Mouse (Mus musculus) common myeloid progenitor, adult 5-6 weeks (primary cell): ENCODE data around the gene Arg2. TPM values are rescaled to one million over a fixed set of nuclear protein-coding genes. Genes with fewer than 3 reads are reported as not detected.
A peak's percentile ranks its signal among the peaks of the same experiment; 100 is the strongest.
"Not testable (repeated sequence)": the region's sequence is repeated elsewhere in the genome, so short reads cannot be mapped to it uniquely, and the experiment has no call there.

ENCODE experiments used
- ATAC-seq: replicated peaks from 2 replicates; pipeline ENCODE4 v1.8.0; 2016; ENCODE audit warnings: low read depth, mild to moderate bottlenecking, moderate TSS enrichment, inconsistent platforms; ENCODE audit not compliant: poor library complexity, severe bottlenecking
- total RNA-seq: library from RNA; stranded (forward); fragments of 200-1000, 187-1606 nt; gene quantifications from 2 replicates; pipeline ENCODE4 v1.2.3, GENCODE M21; 2017

The Arg2 gene
- total RNA-seq, 1 experiment from 2014 or later = not detected

DNA sequence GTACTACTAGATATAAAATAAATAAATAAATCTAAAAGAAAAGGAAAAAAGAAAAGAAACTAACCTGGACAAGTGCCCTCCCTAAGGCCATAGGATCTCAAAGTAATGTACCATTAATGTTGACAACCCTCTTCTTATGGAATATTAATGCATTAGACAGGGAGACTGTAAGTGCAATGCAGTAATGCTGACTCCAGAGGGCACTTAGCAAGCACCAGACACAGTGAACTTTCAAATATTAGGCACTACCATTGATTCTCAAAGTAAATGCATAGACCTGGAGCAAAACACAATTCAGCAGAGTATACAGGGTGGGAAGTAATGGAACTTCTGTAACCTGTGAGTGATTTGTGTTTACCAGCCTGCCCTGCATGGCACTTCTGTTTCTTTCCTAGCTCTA is 38.6 kb downstream of the Arg2 start:
- no peak for ATAC-seq

DNA sequence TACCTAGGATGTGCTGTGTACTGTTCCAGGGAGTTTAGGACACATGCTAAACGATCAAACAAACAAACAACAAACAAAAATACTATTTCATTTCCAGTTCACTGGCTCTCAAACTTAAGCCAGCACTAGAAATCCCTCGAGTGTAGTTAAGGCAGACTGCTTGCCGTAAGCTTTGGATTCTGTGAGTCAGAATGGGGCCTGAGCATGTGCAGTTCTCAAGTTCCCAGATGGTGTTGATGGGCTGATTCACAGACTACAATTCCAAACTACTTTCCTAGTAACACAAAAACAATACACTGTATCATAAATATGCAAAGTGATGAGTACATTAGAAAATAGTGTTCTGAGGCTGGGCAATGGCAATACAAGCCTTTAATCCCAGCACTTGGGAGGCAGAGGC is 39.8 kb downstream of the Arg2 start:
- ATAC-seq = no peak

DNA sequence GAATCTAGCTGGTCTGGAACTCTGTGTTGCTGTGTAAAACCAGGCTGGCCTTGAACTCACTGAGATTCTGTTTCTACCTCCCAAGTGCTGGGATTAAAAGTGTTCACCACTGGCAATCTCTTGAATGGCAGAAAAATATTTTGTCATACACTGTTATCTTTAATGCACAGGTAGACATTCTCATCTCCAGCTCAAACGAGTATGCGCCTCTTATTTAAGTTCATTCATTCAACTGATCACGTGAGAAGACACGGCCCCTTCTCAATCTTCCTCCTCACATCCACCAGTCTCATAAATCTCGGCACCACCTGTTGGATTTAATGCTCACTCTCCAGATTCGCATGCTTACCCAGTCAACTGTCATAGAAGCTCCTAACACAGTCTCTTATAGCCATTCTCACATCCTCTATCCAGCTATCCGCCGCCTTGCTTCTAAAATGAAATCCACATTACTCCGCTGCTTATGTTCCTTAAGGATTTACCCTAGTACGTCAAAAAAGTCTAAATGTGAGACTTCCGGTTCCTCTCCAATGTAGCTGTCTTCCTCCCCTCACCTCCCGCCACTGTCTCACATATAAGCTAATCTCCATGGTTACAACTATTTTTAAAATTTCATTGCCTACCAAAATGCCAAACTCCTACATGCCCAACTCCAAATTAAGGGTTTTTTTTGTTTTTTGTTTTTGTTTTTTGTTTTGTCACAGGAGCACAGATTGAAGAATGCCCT is 40.9 kb downstream of the Arg2 start:
- ATAC-seq = no peak

DNA sequence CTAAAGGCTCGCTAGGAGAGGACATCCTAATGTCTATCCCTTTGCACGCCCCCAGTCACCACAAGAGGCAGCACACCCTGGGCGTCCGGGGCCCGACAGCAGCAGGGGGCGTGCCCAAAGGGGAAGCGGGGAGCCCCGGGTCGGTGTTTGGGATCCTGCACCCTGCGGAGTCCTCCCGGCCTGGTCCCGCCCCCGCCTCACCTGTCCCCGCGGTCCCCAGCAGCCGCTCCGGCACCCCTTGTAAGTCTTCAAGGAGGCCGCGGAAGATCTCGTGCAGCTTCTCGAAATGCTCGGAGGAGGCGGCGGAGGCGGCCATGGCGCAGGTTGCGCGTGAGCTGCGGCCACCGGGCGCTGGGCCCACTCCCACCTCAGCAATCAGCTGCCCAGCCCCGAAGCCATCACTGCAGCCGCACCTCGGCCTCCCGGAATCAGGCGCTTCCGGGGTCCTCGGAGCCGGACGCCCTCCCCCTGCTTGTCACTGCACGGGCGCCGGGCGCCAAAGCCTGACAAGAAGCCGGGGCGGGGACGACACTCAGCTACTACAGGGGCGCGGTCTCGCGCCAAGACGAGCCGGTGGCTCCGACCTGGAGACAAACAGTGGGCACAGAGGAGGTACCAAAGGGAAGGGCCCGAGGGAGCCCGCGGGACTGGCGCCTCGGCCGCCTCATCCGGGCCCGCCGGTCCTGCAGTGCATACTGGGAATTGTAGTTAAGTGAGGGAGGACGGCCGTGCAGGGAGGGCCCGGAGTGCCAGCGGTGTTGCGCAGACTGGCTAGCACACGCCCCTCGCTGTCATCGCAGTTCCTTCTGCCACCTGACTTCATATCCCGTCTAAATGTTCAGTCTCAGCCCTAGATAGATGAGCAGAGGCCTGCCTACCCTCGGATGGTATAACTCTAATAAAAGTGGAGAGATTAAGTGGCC is 41.7 kb downstream of the Arg2 start, which contains the start of gene Vti1b:
Gene Vti1b, minus strand, starts transcription at position 649 of the 923 bp plus-strand sequence.
- peak; percentile 97 for ATAC-seq

DNA sequence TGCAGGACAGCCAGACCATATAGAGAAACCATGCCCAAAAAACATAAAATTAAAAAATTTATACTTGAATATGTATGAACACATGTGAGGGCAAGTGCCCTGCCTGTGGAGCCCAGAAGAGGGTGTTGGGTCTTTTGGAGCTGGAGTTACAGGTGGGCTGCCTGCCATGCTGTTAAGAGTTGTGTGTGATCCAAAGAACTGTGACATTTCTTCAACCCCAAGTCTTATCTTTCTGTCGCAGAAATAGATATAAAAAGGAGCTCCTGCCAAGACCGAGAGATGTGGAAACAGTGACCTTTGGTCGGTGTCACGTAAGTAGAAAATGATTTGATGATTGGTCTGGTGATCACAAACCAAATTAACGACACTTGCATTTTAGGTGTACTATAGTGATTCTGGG is 43.1 kb downstream of the Arg2 start:
- ATAC-seq = no peak

DNA sequence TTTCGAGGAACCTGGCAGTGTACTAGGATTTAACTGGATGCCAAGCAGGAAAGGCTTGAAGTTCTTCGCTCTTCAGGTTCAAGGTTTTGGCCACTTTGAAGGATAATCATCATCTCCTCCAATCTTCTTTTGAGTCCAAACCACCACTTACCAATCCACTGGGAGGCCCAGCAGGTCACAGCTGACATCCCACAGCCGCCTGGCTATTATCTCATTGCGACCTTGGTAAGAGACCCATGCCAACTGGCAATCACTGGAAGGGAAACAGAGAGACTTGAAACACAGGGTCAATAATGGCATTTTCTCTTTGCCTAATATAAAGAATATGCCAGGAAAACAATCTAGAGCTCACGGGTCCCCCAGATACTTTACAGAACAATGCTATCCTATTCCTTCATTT is 45.4 kb downstream of the Arg2 start:
- ATAC-seq = no peak

DNA sequence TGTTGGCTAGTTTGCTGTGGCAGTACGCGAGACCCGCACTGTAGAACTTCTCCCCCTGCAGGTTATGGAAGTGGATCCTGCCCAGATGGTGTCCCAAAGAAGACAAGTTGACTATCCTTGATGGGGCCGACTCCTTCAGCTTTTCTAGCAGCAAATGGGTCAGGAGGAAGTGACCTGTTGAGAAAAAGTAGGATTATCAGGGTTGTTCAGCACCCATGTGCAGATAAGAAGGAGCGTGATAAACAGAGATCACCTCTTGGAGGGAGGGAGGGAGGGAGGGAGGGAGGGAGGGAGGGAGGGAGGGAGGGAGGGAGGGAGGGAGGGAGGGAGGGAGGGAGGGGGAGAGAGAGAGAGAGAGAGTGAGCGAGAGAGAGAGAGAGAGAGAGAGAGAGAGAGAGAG is 54.6 kb downstream of the Arg2 start:
- ATAC-seq = not testable (repeated sequence)

DNA sequence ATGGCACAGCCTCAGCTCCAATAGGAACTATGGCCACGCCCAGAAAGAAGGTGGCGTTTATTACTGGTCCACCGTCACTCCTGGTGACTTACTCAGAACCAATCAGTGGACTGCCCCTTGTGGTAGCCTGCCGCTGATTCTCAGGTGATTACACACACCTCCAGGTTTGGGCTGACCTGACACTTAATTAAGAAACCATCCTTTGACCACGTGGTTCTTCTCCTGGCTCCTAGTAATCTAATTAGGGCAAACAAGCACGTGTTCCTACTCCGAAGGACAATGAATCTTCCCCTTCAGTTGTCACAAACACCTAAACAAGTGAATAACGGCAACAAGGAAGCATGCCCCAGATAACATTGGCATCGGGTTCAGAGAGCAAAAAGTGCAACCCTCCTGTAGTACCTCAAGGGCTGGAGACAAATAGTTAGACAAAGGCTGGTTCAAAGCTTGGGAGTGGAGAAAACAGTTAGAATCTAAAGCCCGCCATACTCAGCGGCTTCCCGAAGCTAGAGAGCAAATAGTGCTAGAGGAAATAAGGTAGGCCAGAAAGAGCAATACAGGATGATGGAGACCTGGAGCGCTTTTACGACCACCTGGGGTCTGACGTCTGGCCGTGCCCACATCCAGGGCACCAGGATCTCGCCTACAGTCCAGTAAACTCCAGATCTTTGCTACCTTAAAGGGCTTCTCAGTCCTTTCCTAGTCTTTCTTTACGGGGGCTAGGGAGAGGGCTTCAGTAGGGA is 60.5 kb downstream of the Arg2 start:
- peak; percentile 89 for ATAC-seq

DNA sequence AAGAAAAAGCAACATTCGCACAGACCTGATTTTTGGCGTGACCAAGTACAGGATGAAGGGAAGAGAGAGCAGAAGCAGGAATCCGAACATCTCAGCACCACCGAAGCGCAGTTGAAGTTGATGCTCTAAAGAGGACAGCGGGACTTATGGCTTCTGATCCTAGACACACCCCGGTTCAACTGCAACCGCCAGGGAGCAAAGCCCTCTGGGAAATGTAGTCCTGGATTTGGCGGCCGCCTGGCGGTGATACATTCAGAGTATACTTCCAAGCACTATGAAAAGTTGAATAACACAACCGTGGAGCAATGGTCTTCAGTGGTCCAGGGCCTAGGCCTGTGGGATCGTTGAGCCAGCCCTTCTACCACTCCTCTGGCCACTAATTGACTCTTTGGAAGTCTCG is 61.1 kb downstream of the Arg2 start:
- peak; percentile 95 for ATAC-seq

DNA sequence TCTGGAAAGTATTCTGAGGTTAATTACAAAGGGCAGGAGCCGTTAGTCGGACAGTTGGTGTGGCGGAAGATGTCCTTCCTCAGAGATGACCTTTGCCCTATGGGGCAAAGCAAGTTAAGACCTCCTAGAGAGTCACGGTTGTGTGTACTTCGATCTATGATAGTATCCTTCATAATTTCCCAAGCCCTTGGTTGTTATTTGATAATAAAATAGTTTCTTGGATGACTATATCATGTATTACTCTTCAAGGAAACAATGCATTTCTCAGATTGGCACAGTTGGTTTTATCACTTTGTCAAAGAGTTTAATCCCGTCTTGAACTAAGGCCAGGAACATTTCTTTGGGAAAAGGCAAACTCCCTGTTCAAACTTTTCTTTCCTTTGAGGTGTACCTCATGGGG is 61.6 kb downstream of the Arg2 start, which contains the start of gene Rdh11:
Gene Rdh11, minus strand, starts transcription at position 101 of the 400 bp plus-strand sequence.
- no peak for ATAC-seq

DNA sequence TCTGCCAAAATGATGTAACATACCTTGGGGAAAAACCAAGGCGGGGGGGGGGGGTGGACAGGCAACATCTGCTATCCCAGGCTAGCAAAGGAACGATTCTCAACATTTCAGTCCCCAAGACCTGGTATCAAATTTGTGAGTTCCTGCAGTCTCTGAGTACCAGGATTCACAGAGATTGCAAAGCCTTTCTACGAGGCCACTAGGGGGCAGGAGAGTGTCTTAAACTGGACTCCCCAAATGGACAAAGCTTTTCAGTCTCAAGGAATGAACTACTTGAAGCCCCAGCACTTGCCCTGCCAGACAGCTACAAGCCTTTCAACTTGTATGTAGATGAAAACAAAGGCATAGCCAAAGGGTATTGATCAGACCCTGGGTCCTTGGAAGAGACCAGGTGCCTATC is 62.9 kb downstream of the Arg2 start:
- peak; percentile 56; the same call in 1 of the 2 replicates for ATAC-seq

DNA sequence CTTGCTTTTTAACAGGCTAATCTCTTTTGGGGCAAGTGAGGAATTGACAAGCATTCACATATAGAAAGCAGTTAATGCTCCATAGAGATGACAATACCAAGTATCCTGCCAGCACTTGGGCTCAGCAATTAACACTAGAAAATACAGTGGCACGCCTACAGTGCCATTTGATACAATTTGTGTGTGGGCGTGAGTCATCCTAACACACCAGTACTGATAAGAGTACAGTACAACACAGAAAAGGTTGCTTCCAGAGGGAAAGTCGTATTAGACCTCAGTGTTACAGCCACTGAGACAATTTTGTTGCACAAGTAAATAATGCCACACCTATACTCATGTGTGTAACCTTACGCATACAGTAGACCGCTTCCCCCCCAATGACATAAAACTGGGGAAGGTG is 66.5 kb downstream of the Arg2 start:
- no peak for ATAC-seq

DNA sequence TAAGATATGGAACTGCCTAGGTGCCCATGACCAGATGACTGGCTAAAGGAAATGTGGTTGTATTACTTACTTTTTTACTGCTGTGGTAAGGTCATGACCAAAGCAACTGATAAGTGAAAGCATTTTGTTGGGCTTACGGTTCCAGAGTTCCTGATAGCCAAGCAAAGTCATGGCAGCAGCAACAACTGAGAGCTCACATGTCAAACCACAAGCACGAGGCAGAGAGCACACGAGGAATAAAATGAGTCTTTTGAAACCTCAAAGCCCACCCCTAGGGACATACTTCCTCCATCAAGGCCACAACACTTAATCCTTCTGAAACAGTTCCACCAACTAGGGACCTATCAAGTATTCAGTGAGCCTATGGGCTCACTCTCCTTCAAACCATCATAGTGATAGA is 71.3 kb downstream of the Arg2 start:
- no peak for ATAC-seq

Other genes with a start within 250 kb of the Arg2 start
- not detected in 2 replicates for gene Plek2, start 223.8 kb upstream of the Arg2 start, total RNA-seq
- gene Tmem229b, start 123.2 kb upstream of the Arg2 start, total RNA-seq = 74.7 and 76.7 TPM in 2 replicates
- gene Plekhh1, start 101.6 kb upstream of the Arg2 start, total RNA-seq = 0.41 and 2.1 TPM in 2 replicates
- 23.6 and 25.6 TPM in 2 replicates for gene Pigh, start 41.1 kb upstream of the Arg2 start, total RNA-seq
- gene Vti1b, start 41.9 kb downstream of the Arg2 start, total RNA-seq = 147 and 182 TPM in 2 replicates
- 24.7 and 25.1 TPM in 2 replicates for gene Rdh11, start 61.5 kb downstream of the Arg2 start, total RNA-seq
- 0.73 and 5.1 TPM in 2 replicates for gene Rdh12, start 78.1 kb downstream of the Arg2 start, total RNA-seq
- gene Zfyve26, start 165.5 kb downstream of the Arg2 start, total RNA-seq = 6.5 and 16.3 TPM in 2 replicates
- 10.8 and 12.8 TPM in 2 replicates for gene Rad51b, start 166.5 kb downstream of the Arg2 start, total RNA-seq